Mouse (Mus musculus): Measurements from ENCODE around the gene Kif13a.

Kif13a gene

GRCm38 (mm10) chr13:46835351-46835750 lies 94.3 kb downstream of the Kif13a start:
- no peak for DNase-seq (ENCODE audit: low spot score)

- DNase-seq (ENCODE audit: low spot score): no peak
These were observed 94.9 kb downstream of the Kif13a start for GRCm38 (mm10) chr13:46834805-46835204.

- DNase-seq (ENCODE audit: low spot score): no peak
These were observed 96.1 kb downstream of the Kif13a start for GRCm38 (mm10) chr13:46833586-46833985.

- DNase-seq (ENCODE audit: low spot score): no peak
These were observed 96.7 kb downstream of the Kif13a start for GRCm38 (mm10) chr13:46832956-46833355.

GRCm38 (mm10) chr13:46823271-46823670 lies 106.4 kb downstream of the Kif13a start:
- no peak for DNase-seq (ENCODE audit: low spot score)

- no peak for DNase-seq (ENCODE audit: low spot score)
These were observed 107.5 kb downstream of the Kif13a start for GRCm38 (mm10) chr13:46822200-46822599.

GRCm38 (mm10) chr13:46819729-46820223 lies 109.9 kb downstream of the Kif13a start:
- no peak for DNase-seq (ENCODE audit: low spot score)

- no peak for DNase-seq (ENCODE audit: low spot score)
These were observed 110.4 kb downstream of the Kif13a start for GRCm38 (mm10) chr13:46819202-46819728.

- DNase-seq (ENCODE audit: low spot score): no peak
These were observed 111.3 kb downstream of the Kif13a start for GRCm38 (mm10) chr13:46818374-46818773.

GRCm38 (mm10) chr13:46812648-46813184 lies 117.0 kb downstream of the Kif13a start:
- no peak for DNase-seq (ENCODE audit: low spot score)

GRCm38 (mm10) chr13:46811696-46812095 lies 118.0 kb downstream of the Kif13a start:
- no peak for DNase-seq (ENCODE audit: low spot score)

GRCm38 (mm10) chr13:46810613-46811012 lies 119.1 kb downstream of the Kif13a start:
- no peak for DNase-seq (ENCODE audit: low spot score)

GRCm38 (mm10) chr13:46810098-46810497 lies 119.6 kb downstream of the Kif13a start:
- DNase-seq (ENCODE audit: low spot score): peak; percentile 55

GRCm38 (mm10) chr13:46807901-46808300 lies 121.8 kb downstream of the Kif13a start:
- no peak for DNase-seq (ENCODE audit: low spot score)

- DNase-seq (ENCODE audit: low spot score): no peak
These were observed 128.5 kb downstream of the Kif13a start for GRCm38 (mm10) chr13:46801196-46801595.

GRCm38 (mm10) chr13:46798156-46798555 lies 131.5 kb downstream of the Kif13a start:
- DNase-seq (ENCODE audit: low spot score): peak; percentile 40

- DNase-seq (ENCODE audit: low spot score): no peak
These were observed 133.3 kb downstream of the Kif13a start for GRCm38 (mm10) chr13:46796381-46796780.

GRCm38 (mm10) chr13:46793824-46794223 lies 135.8 kb downstream of the Kif13a start:
- no peak for DNase-seq (ENCODE audit: low spot score)

GRCm38 (mm10) chr13:46788452-46788851 lies 141.2 kb downstream of the Kif13a start:
- no peak for DNase-seq (ENCODE audit: low spot score)

GRCm38 (mm10) chr13:46786836-46787235 lies 142.8 kb downstream of the Kif13a start:
- no peak for DNase-seq (ENCODE audit: low spot score)

GRCm38 (mm10) chr13:46786064-46786561 lies 143.6 kb downstream of the Kif13a start:
- DNase-seq (ENCODE audit: low spot score): no peak

GRCm38 (mm10) chr13:46780379-46780778 lies 149.3 kb downstream of the Kif13a start:
- no peak for DNase-seq (ENCODE audit: low spot score)

GRCm38 (mm10) chr13:46779831-46780230 lies 149.8 kb downstream of the Kif13a start:
- DNase-seq (ENCODE audit: low spot score): no peak

GRCm38 (mm10) chr13:46777461-46777860 lies 152.2 kb downstream of the Kif13a start:
- DNase-seq (ENCODE audit: low spot score): no peak

All from urinary bladder, postnatal 25 days (tissue).